Mouse (Mus musculus) ES-E14 (cell line): Measurements from ENCODE around the gene 2510039O18Rik. TPM values are rescaled to one million over a fixed set of nuclear protein-coding genes. Genes with fewer than 3 reads are reported as not detected.

Experiments
- DNase-seq: peaks from one replicate; pipeline ENCODE4 v3.0.0-alpha.2; 2013; ENCODE audit warnings: low read depth, low spot score
- H3K27ac ChIP-seq: 2 replicates; pipeline ENCODE4 v1.5.1; 2012; ENCODE audit warnings: low read depth, mild to moderate bottlenecking, low read length, moderate library complexity, mixed read lengths; ENCODE audit not compliant: poor library complexity, insufficient read depth, severe bottlenecking
- H3K36me3 ChIP-seq: 2 replicates; pipeline ENCODE4 v1.6.1; 2012; ENCODE audit warnings: mild to moderate bottlenecking, low read length, moderate library complexity, mixed read lengths; ENCODE audit not compliant: control insufficient read depth, poor library complexity, insufficient read depth, severe bottlenecking
- H3K4me1 ChIP-seq, 2 experiments: fragments of 150-350 bp in 1 of 2; sonication (generic) in 1 of 2; 2 replicates each; pipeline ENCODE4 v1.6.1; 2012; ENCODE audit warnings: low read length in 2 of 2, mild to moderate bottlenecking in 1 of 2, mixed read lengths in 1 of 2; ENCODE audit not compliant: control insufficient read depth in 2 of 2, insufficient read depth in 2 of 2, poor library complexity in 1 of 2
- H3K4me3 ChIP-seq, 2 experiments: fragments of 150-350 bp in 1 of 2; sonication (generic) in 1 of 2; 2 replicates each; pipeline ENCODE4 v1.5.1; 2012; ENCODE audit warnings: low read length in 2 of 2, low read depth in 1 of 2, mild to moderate bottlenecking in 1 of 2, mixed read lengths in 1 of 2; ENCODE audit not compliant: insufficient read depth in 1 of 2, poor library complexity in 1 of 2, severe bottlenecking in 1 of 2
- H3K9ac ChIP-seq: 2 replicates; pipeline ENCODE4 v1.6.1; 2012; ENCODE audit warnings: low read depth, mild to moderate bottlenecking, low read length, mixed read lengths; ENCODE audit not compliant: poor library complexity, insufficient read depth, severe bottlenecking
- H3K9me3 ChIP-seq: fragments of 150-350 bp; sonication (generic); 2 replicates; pipeline ENCODE4 v1.6.1; 2012; ENCODE audit warnings: low read depth, mild to moderate bottlenecking, low read length; ENCODE audit not compliant: control insufficient read depth, insufficient read depth
- CHD2 ChIP-seq: IDR thresholded peaks from 2 replicates; pipeline ENCODE4 v1.6.1; 2014; ENCODE audit warnings: mild to moderate bottlenecking, low read depth, low read length, inconsistent platforms
- HCFC1 ChIP-seq: IDR thresholded peaks from 2 replicates; pipeline ENCODE4 v1.6.1; 2012; ENCODE audit warnings: low read length, inconsistent platforms, borderline replicate concordance; ENCODE audit not compliant: insufficient read depth
- MAFK ChIP-seq: IDR thresholded peaks from 2 replicates; pipeline ENCODE4 v1.6.1; 2014; ENCODE audit warnings: mild to moderate bottlenecking, low read depth, low read length, inconsistent platforms; ENCODE audit not compliant: insufficient read depth
- ZC3H11A ChIP-seq: IDR thresholded peaks from 2 replicates; pipeline ENCODE4 v1.6.1; 2012; ENCODE audit warnings: low read depth, mild to moderate bottlenecking, inconsistent platforms, low read length, borderline replicate concordance
- ZNF384 ChIP-seq: IDR thresholded peaks from 2 replicates; pipeline ENCODE4 v1.6.1; 2012; ENCODE audit warnings: low read depth, low read length, inconsistent platforms
- in situ Hi-C, 2 experiments: fragments of 600-800 bp; cut with MboI; formaldehyde crosslinking; loops; one replicate each; pipeline ENCODE4 v1.15.1; 2025; ENCODE audit warnings: low sequenced_read_pairs in 2 of 2, inconsistent platforms in 1 of 2; ENCODE audit not compliant: unreplicated experiment in 2 of 2
- total RNA-seq: library from RNA; depleted of rRNA; stranded (reverse); fragments of 300-350 nt; gene quantifications from 2 replicates; pipeline ENCODE4 v1.2.3, GENCODE M21; 2012

2510039O18Rik gene
- total RNA-seq, 1 experiment: 73.5 TPM

GRCm38 (mm10) chr4:147969337-147969736 is 28.6 kb downstream of the 2510039O18Rik start:
- Histone ChIP-seq H3K9ac (no peak overlapping the region), H3K4me1 (peaks cover 0 to 2% of the 10 kb centered on the region in 2 experiments; a peak in 1 of 4 replicates), H3K9me3 (no peaks in the 10 kb centered on the region), H3K27ac (no peak overlapping the region), H3K4me3 (no peak overlapping the region), H3K36me3 (no peaks in the 10 kb centered on the region)
- in situ Hi-C loops: no loop called here
- DNase-seq: no peak
- TF ChIP-seq CHD2 (no peak), MAFK (no peak), HCFC1 (no peak), ZNF384 (no peak), ZC3H11A (no peak)

DNA sequence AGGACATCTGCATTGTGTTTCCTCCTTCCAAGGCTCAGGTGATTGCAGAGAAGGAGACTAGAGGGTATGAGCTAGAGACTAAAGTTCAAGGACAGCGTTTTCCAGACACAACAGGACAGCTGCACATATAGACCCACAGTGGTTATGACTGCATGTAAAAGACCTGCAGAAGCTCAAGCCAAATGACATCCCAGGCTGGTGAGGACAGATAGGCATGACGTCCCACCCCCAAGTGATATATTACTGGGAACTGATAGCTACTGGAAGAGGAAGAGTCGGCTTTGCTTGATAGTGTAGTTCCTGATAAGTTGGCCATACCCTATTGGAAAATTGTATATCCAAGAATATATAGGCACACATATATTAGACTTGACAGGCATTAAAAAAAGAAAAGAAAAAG is 35.5 kb downstream of the 2510039O18Rik start:
- Histone ChIP-seq H3K9me3 (no peaks in the 10 kb centered on the region), H3K36me3 (no peaks in the 10 kb centered on the region), H3K4me1 (no peaks in the 10 kb centered on the region), H3K4me3 (no peak overlapping the region), H3K27ac (no peak overlapping the region), H3K9ac (no peak overlapping the region)
- no peak for DNase-seq
- TF ChIP-seq ZC3H11A: no peak
- no peak for TF ChIP-seq ZNF384
- no peak for TF ChIP-seq MAFK
- no peak for TF ChIP-seq CHD2
- TF ChIP-seq HCFC1: no peak
- in situ Hi-C loops: no loop called here

- no peak overlapping the region for H3K9ac ChIP-seq
- no peak for TF ChIP-seq CHD2
- TF ChIP-seq ZC3H11A: no peak
- TF ChIP-seq MAFK: no peak
- no peak for TF ChIP-seq ZNF384
- no peak for TF ChIP-seq HCFC1
- no peaks in the 10 kb centered on the region for H3K36me3 ChIP-seq
- in situ Hi-C loops: no loop called here
- no peaks in the 10 kb centered on the region for H3K4me1 ChIP-seq
- H3K9me3 ChIP-seq: no peaks in the 10 kb centered on the region
- no peak overlapping the region for H3K4me3 ChIP-seq
- no peak overlapping the region for H3K27ac ChIP-seq
- no peak for DNase-seq
Measured at GRCm38 (mm10) chr4:147977726-147978125, 37.0 kb downstream of the 2510039O18Rik start.

- Histone ChIP-seq H3K27ac (no peak overlapping the region), H3K9me3 (no peaks in the 10 kb centered on the region), H3K36me3 (no peaks in the 10 kb centered on the region), H3K4me1 (no peaks in the 10 kb centered on the region), H3K9ac (no peak overlapping the region), H3K4me3 (no peak overlapping the region)
- no peak for DNase-seq
- in situ Hi-C loops: no loop called here
- no peak for TF ChIP-seq MAFK
- TF ChIP-seq ZNF384: no peak
- no peak for TF ChIP-seq CHD2
- no peak for TF ChIP-seq ZC3H11A
- TF ChIP-seq HCFC1: no peak
Measured at GRCm38 (mm10) chr4:147978391-147978790, 37.7 kb downstream of the 2510039O18Rik start.

DNA sequence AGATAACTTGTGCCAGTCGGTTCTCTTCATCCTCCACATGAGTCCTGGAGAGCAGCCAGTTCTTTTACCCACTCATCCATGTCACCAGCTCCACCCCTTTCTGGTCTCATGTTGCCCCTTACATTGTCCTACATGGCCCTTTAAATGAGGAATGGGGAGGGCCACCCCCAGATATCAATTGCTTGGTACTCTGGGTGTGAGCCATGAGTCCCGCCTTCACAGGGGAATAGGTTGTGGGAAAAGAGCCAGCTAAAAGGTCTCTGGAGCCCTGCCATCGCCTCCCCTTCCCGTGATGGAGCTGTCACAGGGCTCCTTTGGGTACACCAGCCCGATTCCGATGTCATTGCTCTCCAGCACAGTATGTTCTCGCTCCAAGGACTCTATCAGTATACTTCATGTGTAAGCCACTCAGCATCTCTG is 38.8 kb downstream of the 2510039O18Rik start:
- in situ Hi-C loops: no loop called here
- Histone ChIP-seq H3K9me3 (no peaks in the 10 kb centered on the region), H3K4me1 (no peaks in the 10 kb centered on the region), H3K4me3 (no peak overlapping the region), H3K27ac (no peak overlapping the region), H3K36me3 (no peaks in the 10 kb centered on the region), H3K9ac (no peak overlapping the region)
- DNase-seq: no peak
- TF ChIP-seq ZC3H11A: no peak
- no peak for TF ChIP-seq CHD2
- no peak for TF ChIP-seq MAFK
- no peak for TF ChIP-seq HCFC1
- TF ChIP-seq ZNF384: no peak
